In the genomic region with DNA sequence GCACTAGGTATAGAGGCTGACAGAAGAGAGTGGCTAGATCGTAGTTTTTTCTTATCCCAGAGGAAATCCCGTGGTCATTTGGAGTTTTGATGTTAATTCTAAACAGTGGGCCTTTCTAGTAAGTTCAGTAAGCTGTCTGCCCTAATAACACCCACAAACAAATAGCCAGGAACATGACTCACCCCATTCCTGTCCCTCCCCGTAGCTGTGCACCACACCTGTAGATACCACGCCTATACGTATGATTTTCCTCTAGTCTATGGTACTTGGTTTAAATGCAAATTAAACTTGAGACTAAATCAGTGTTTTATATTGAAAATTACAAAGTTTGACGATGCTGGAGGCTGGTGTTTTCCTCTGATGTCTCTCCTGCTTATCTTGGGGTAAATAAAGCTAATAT, we compare ENCODE assay signal across 13 mouse cellular contexts.
DNase-seq lines count a peak whose midpoint lies in the region; ATAC-seq and TF ChIP-seq lines count a peak whose summit lies in the region.
"Had no signal": no experiment of that assay in that cellular context is flagged by ENCODE, and none has a peak within 500 bp of the region (broad histone marks: within the 10 kb centered on the region; RNA-seq: fewer than 3 reads in every experiment).

No protein-coding gene starts in this region.

- H3K4me3 ChIP-seq in liver, embryonic 11.5 days (ENCODE audit: low read depth, low read length) = no peak overlapping the region
- H3K4me3 ChIP-seq in hindbrain, postnatal 0 days (ENCODE audit: low read length) = no peak overlapping the region
- H3K4me3 ChIP-seq in limb, embryonic 10.5 days = no peak overlapping the region
- H3K4me3 ChIP-seq in liver, postnatal 0 days (ENCODE audit: low read depth, low read length) = no peak overlapping the region
- H3K4me3 ChIP-seq: left cerebral cortex, adult 2 months; midbrain, embryonic 15.5 days had no signal

- no peaks in the 10 kb centered on the region for H3K27me3 ChIP-seq in liver, embryonic 11.5 days (replicated peaks; ENCODE audit: control insufficient read depth, insufficient read depth, low read length)
- H3K27me3 ChIP-seq in hindbrain, postnatal 0 days (ENCODE audit: insufficient read depth, low read length) = no peaks in the 10 kb centered on the region
- H3K27me3 ChIP-seq in limb, embryonic 10.5 days (ENCODE audit: low read depth, poor library complexity, severe bottlenecking) = no peaks in the 10 kb centered on the region
- H3K27me3 ChIP-seq in liver, postnatal 0 days (ENCODE audit: insufficient read depth, low read length) = no peaks in the 10 kb centered on the region
- H3K27me3 ChIP-seq: midbrain, embryonic 15.5 days had no signal

- H3K9ac ChIP-seq in liver, embryonic 11.5 days (ENCODE audit: low read depth, low read length) = no peak overlapping the region
- no peak overlapping the region for H3K9ac ChIP-seq in hindbrain, postnatal 0 days (replicated peaks; ENCODE audit: low read length)
- no peak overlapping the region for H3K9ac ChIP-seq in liver, postnatal 0 days (replicated peaks)
- H3K9ac ChIP-seq: midbrain, embryonic 15.5 days had no signal

- H3K36me3 ChIP-seq in liver, embryonic 11.5 days (ENCODE audit: control insufficient read depth, insufficient read depth, low read length) = no peaks in the 10 kb centered on the region
- no peaks in the 10 kb centered on the region for H3K36me3 ChIP-seq in hindbrain, postnatal 0 days (ENCODE audit: insufficient read depth, low read length)
- H3K36me3 ChIP-seq in limb, embryonic 10.5 days = no peaks in the 10 kb centered on the region
- H3K36me3 ChIP-seq in liver, postnatal 0 days (replicated peaks; ENCODE audit: insufficient read depth, low read length) = no peaks in the 10 kb centered on the region
- H3K36me3 ChIP-seq: midbrain, embryonic 15.5 days had no signal

- H3K4me2 ChIP-seq in liver, embryonic 11.5 days = no peak overlapping the region
- no peak overlapping the region for H3K4me2 ChIP-seq in hindbrain, postnatal 0 days (ENCODE audit: low read depth, low read length)
- no peak overlapping the region for H3K4me2 ChIP-seq in liver, postnatal 0 days (ENCODE audit: low read depth, low read length)
- H3K4me2 ChIP-seq: midbrain, embryonic 15.5 days had no signal

- TF ChIP-seq EP300 in liver, postnatal 0 days (IDR thresholded peaks at IDR 0.05; ENCODE audit: low read depth) = no peak

- WGBS in liver, embryonic 11.5 days = 73% methylated on average over 6 of the region's 6 CpGs
- 89% methylated on average over 6 of the region's 6 CpGs for WGBS in hindbrain, postnatal 0 days
- WGBS in limb, embryonic 10.5 days = 91% methylated on average over 6 of the region's 6 CpGs
- WGBS in liver, postnatal 0 days (ENCODE audit: insufficient replicate concordance) = 75% methylated on average over 6 of the region's 6 CpGs

- H3K4me1 ChIP-seq in liver, embryonic 11.5 days (replicated peaks; ENCODE audit: control insufficient read depth, insufficient read depth, low read length) = peaks cover 27% of the 10 kb centered on the region
- H3K4me1 ChIP-seq in hindbrain, postnatal 0 days (ENCODE audit: insufficient read depth, low read length) = no peaks in the 10 kb centered on the region; the same call in 1 of the 2 replicates
- H3K4me1 ChIP-seq in limb, embryonic 10.5 days = peaks cover 51% of the 10 kb centered on the region
- peaks cover 40% of the 10 kb centered on the region for H3K4me1 ChIP-seq in liver, postnatal 0 days (ENCODE audit: insufficient read depth)

- peak; percentile 25 for DNase-seq in liver
- DNase-seq in liver, embryonic 11.5 days (ENCODE audit: low spot score) = no peak
- no peak for DNase-seq in hindbrain, postnatal 0 days (ENCODE audit: low spot score)
- no peak for DNase-seq in limb, embryonic 10.5 days (ENCODE audit: low spot score)
- DNase-seq in liver, postnatal 0 days = no peak
- DNase-seq in thymus, postnatal 4 days = no peak
- DNase-seq in adrenal gland, postnatal 4 days (ENCODE audit: low spot score in 2 of 2) = no peak
- DNase-seq: cerebellum, adult 9-10 months; kidney, postnatal 10 days; right cerebral cortex, postnatal 25 days; thymus, postnatal 25 days had no signal

- no peaks in the 10 kb centered on the region for H3K9me3 ChIP-seq in liver, embryonic 11.5 days (ENCODE audit: control insufficient read depth, low read length)
- no peaks in the 10 kb centered on the region for H3K9me3 ChIP-seq in hindbrain, postnatal 0 days (ENCODE audit: low read length)
- H3K9me3 ChIP-seq in limb, embryonic 10.5 days (replicated peaks) = no peaks in the 10 kb centered on the region
- no peaks in the 10 kb centered on the region for H3K9me3 ChIP-seq in liver, postnatal 0 days (ENCODE audit: low read length)
- H3K9me3 ChIP-seq: midbrain, embryonic 15.5 days had no signal

- TF ChIP-seq CTCF in hindbrain, postnatal 0 days (IDR thresholded peaks at IDR 0.05; ENCODE audit: low read depth) = no peak
- TF ChIP-seq CTCF in liver, postnatal 0 days (IDR thresholded peaks at IDR 0.05; ENCODE audit: low read depth) = no peak

- no peak overlapping the region for H3K27ac ChIP-seq in liver, embryonic 11.5 days (ENCODE audit: low read depth, low read length)
- peak overlapping the region; percentile 37; the same call in 1 of the 2 replicates for H3K27ac ChIP-seq in hindbrain, postnatal 0 days
- H3K27ac ChIP-seq in limb, embryonic 10.5 days = peak overlapping the region; percentile 56
- peak overlapping the region; percentile 48; the same call in 1 of the 2 replicates for H3K27ac ChIP-seq in liver, postnatal 0 days (ENCODE audit: low read depth)
- H3K27ac ChIP-seq: left cerebral cortex, adult 2 months; midbrain, embryonic 15.5 days had no signal

- ATAC-seq in liver, embryonic 11.5 days (replicated peaks; ENCODE audit: low FRiP score) = no peak
- no peak for ATAC-seq in hindbrain, postnatal 0 days
- ATAC-seq in liver, postnatal 0 days = no peak
